Mouse (Mus musculus) hindbrain, embryonic 11.5 days (tissue): ENCODE data around the gene Immp2l. TPM values are rescaled to one million over a fixed set of nuclear protein-coding genes. Genes with fewer than 3 reads are reported as not detected.

Experiments
- ATAC-seq: fragments of 200-750 bp; cut with Nextera tagmentation; 2 replicates; pipeline ENCODE4 v1.8.0; 2017; ENCODE audit warnings: mild to moderate bottlenecking, moderate TSS enrichment, moderate library complexity; ENCODE audit not compliant: low FRiP score
- DNase-seq: peaks from one replicate; pipeline ENCODE4 v3.0.0-alpha.2; 2015; ENCODE audit warnings: low spot score
- H3K27ac ChIP-seq: fragments of 300-500 bp; sonication (generic); 2 replicates; pipeline ENCODE4 v1.5.1; 2014; ENCODE audit warnings: mild to moderate bottlenecking, low read depth, low read length
- H3K27me3 ChIP-seq: fragments of 300-500 bp; sonication (generic); 2 replicates; pipeline ENCODE4 v1.6.1; 2014; ENCODE audit warnings: mild to moderate bottlenecking, low read length, moderate library complexity, mixed read lengths; ENCODE audit not compliant: control insufficient read depth, insufficient read depth
- H3K36me3 ChIP-seq: fragments of 300-500 bp; sonication (generic); 2 replicates; pipeline ENCODE4 v1.6.1; 2014; ENCODE audit warnings: mild to moderate bottlenecking, low read length, moderate library complexity, mixed read lengths; ENCODE audit not compliant: control insufficient read depth, insufficient read depth
- H3K4me1 ChIP-seq: fragments of 300-500 bp; sonication (generic); replicated peaks from 2 replicates; pipeline ENCODE4 v1.6.1; 2014; ENCODE audit warnings: low read length, mixed read lengths; ENCODE audit not compliant: control insufficient read depth, insufficient read depth
- H3K4me2 ChIP-seq: fragments of 300-500 bp; sonication (generic); replicated peaks from 2 replicates; pipeline ENCODE4 v1.6.1; 2014; ENCODE audit warnings: mild to moderate bottlenecking, low read depth, low read length
- H3K4me3 ChIP-seq: fragments of 300-500 bp; sonication (generic); 2 replicates; pipeline ENCODE4 v1.5.1; 2014; ENCODE audit warnings: low read depth, low read length
- H3K9ac ChIP-seq: fragments of 300-500 bp; sonication (generic); 2 replicates; pipeline ENCODE4 v1.6.1; 2014; ENCODE audit warnings: low read depth, low read length
- H3K9me3 ChIP-seq: fragments of 300-500 bp; sonication (generic); 2 replicates; pipeline ENCODE4 v1.6.1; 2016; ENCODE audit warnings: low read length; ENCODE audit not compliant: control insufficient read depth
- WGBS: fragments of 180-500 bp; shearing (Covaris S2); extraction: QIAGEN DNeasy Blood & Tissue Kit; methylation state at CpG from one replicate; pipeline ENCODE4 v1.1.7; 2014; 5-methylcytosine and 5-hydroxymethylcytosine counted together
- polyA plus RNA-seq: library from polyadenylated mRNA; unstranded; fragments of >200 nt; fragmentation: Nextera tagmentation; extraction: Ambion mirVana; gene quantifications from 2 replicates; pipeline ENCODE4 v1.2.1, GENCODE M21; 2014

Immp2l gene
- polyA plus RNA-seq, 1 experiment from 2014 or later = 9.3 TPM

GRCm38 (mm10) chr12:41528410-41528809 is 504.5 kb downstream of the Immp2l start:
- DNase-seq (no peak), ATAC-seq (no peak)
- WGBS = 87% methylated on average over 4 of the region's 4 CpGs
- Histone ChIP-seq H3K4me1 (no peaks in the 10 kb centered on the region), H3K9ac (no peak overlapping the region), H3K27me3 (no peaks in the 10 kb centered on the region), H3K4me2 (no peak overlapping the region), H3K9me3 (no peaks in the 10 kb centered on the region), H3K4me3 (no peak overlapping the region), H3K36me3 (no peaks in the 10 kb centered on the region), H3K27ac (no peak overlapping the region)

GRCm38 (mm10) chr12:41539989-41540388 is 516.1 kb downstream of the Immp2l start:
- no peaks in the 10 kb centered on the region for H3K9me3 ChIP-seq
- no peak overlapping the region for H3K4me2 ChIP-seq
- WGBS = 91% methylated on average over 5 of the region's 5 CpGs
- no peak overlapping the region for H3K27ac ChIP-seq
- H3K9ac ChIP-seq = no peak overlapping the region
- H3K27me3 ChIP-seq = no peaks in the 10 kb centered on the region
- no peaks in the 10 kb centered on the region for H3K36me3 ChIP-seq
- DNase-seq (no peak), ATAC-seq (no peak)
- no peak overlapping the region for H3K4me3 ChIP-seq
- no peaks in the 10 kb centered on the region for H3K4me1 ChIP-seq

GRCm38 (mm10) chr12:41551578-41551977 is 527.7 kb downstream of the Immp2l start:
- DNase-seq = no peak
- Histone ChIP-seq H3K9ac (no peak overlapping the region), H3K27me3 (no peaks in the 10 kb centered on the region), H3K9me3 (no peaks in the 10 kb centered on the region), H3K4me2 (no peak overlapping the region), H3K4me1 (no peaks in the 10 kb centered on the region), H3K36me3 (no peaks in the 10 kb centered on the region), H3K27ac (no peak overlapping the region), H3K4me3 (no peak overlapping the region)
- ATAC-seq = no peak
- WGBS = 100% methylated on average over 4 of the region's 4 CpGs

- H3K4me3 ChIP-seq = no peak overlapping the region
- H3K27ac ChIP-seq = no peak overlapping the region
- 74% methylated on average over 3 of the region's 3 CpGs for WGBS
- H3K4me1 ChIP-seq = no peaks in the 10 kb centered on the region
- no peaks in the 10 kb centered on the region for H3K9me3 ChIP-seq
- DNase-seq = no peak
- H3K27me3 ChIP-seq = no peaks in the 10 kb centered on the region
- H3K36me3 ChIP-seq = no peaks in the 10 kb centered on the region
- H3K4me2 ChIP-seq = no peak overlapping the region
- no peak overlapping the region for H3K9ac ChIP-seq
- no peak for ATAC-seq
Observed at GRCm38 (mm10) chr12:41557832-41558231, 533.9 kb downstream of the Immp2l start.

DNA sequence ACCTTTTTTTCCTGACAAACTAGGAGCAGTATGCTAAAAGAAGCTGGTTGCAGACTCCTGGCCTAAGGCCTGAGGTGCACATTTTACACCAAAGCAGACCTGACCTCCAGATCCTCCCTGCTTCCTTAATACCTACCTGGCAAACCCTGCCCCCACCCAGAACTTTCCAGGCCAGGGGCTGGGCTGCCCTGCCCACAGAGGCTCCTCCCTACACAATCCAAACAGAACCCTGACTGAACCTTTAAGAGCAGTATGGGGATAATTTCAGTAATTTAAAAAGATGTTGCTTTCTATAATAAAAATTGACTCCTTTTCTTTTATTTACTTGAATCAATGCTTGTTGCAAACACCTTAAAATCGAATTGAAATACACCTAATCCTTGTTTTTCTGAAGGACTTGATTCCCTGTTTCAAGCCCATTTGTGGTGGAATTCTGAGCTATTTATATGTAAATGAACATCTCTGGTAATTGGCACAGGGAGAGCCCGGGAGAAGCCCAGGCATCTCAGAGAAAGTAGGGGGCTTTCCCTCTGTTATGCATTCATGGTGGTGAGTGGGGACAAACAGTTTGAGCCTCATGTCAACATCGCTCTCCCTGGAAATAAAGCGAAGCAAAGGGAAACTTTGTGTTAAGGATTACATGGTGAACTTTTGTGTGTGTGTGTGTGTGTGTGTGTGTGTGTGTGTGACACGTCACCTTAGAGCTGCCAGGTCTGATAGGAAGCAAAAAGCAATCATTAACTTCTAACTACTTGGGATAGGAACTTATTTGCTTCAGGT is 535.3 kb downstream of the Immp2l start:
- H3K4me1 ChIP-seq = no peaks in the 10 kb centered on the region
- no peak for DNase-seq
- H3K4me3 ChIP-seq = no peak overlapping the region
- ATAC-seq = no peak
- WGBS = 16% methylated on average over 5 of the region's 5 CpGs
- no peak overlapping the region for H3K4me2 ChIP-seq
- H3K27me3 ChIP-seq = no peaks in the 10 kb centered on the region
- H3K9ac ChIP-seq = no peak overlapping the region
- H3K27ac ChIP-seq = no peak overlapping the region
- no peaks in the 10 kb centered on the region for H3K9me3 ChIP-seq
- no peaks in the 10 kb centered on the region for H3K36me3 ChIP-seq

GRCm38 (mm10) chr12:41565540-41566432 is 541.9 kb downstream of the Immp2l start:
- H3K4me3 ChIP-seq = no peak overlapping the region
- peak; percentile 40 for DNase-seq

DNA sequence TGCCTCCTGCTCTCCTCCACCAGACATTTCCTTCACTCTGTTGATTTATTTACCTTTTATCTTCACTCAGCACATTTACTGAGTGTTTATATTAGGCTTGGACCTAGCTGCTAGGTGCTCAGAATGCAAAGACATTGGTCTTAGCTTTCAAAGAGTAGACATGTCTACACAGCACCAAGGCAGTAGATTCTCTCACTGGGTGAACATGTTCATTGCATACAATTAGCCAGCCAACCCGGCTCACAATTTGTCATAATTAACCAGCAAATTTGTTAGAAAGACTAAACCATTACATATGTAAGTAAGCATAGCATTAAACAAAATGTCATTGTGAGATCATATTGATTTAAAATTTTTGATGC is 542.5 kb downstream of the Immp2l start:
- ATAC-seq = peak; percentile 54
- no peak overlapping the region for H3K27ac ChIP-seq
- 57% methylated on average over 1 of the region's 1 CpGs for WGBS

More at GRCm38 (mm10) chr12:41565540-41566432, 541.9 kb downstream of the Immp2l start:
- no peak overlapping the region for H3K27ac ChIP-seq
- H3K9me3 ChIP-seq = no peaks in the 10 kb centered on the region
- ATAC-seq = peak; percentile 81
- no peaks in the 10 kb centered on the region for H3K36me3 ChIP-seq
- H3K4me1 ChIP-seq = 0 out of 2 replicates have a peak, but pooled peaks cover 2% of the 10 kb centered on the region
- H3K9ac ChIP-seq = 0 out of 2 replicates have a peak overlapping the region, but pooled peaks have one; percentile 19
- H3K4me2 ChIP-seq = peak overlapping the region; percentile 14
- WGBS = 18% methylated on average over 18 of the region's 18 CpGs
- no peaks in the 10 kb centered on the region for H3K27me3 ChIP-seq

GRCm38 (mm10) chr12:41573754-41574153 is 549.9 kb downstream of the Immp2l start:
- no peak for DNase-seq
- Histone ChIP-seq H3K36me3 (no peaks in the 10 kb centered on the region), H3K4me1 (no peaks in the 10 kb centered on the region), H3K9ac (no peak overlapping the region), H3K27me3 (no peaks in the 10 kb centered on the region), H3K27ac (no peak overlapping the region), H3K4me3 (no peak overlapping the region), H3K4me2 (no peak overlapping the region), H3K9me3 (no peaks in the 10 kb centered on the region)
- no peak for ATAC-seq
- WGBS = 54% methylated on average over 3 of the region's 3 CpGs

More for the DNA sequence above, 542.5 kb downstream of the Immp2l start:
- no peaks in the 10 kb centered on the region for H3K9me3 ChIP-seq
- no peak for DNase-seq
- no peak overlapping the region for H3K4me3 ChIP-seq
- no peak overlapping the region for H3K9ac ChIP-seq
- 0 out of 2 replicates have a peak, but pooled peaks cover 2% of the 10 kb centered on the region for H3K4me1 ChIP-seq
- no peaks in the 10 kb centered on the region for H3K27me3 ChIP-seq
- peak overlapping the region; percentile 14; the same call in 1 of the 2 replicates for H3K4me2 ChIP-seq
- no peaks in the 10 kb centered on the region for H3K36me3 ChIP-seq
